Mouse (Mus musculus): ENCODE results near the gene Ak5. TPM values are rescaled to one million over a fixed set of nuclear protein-coding genes. Genes with fewer than 3 reads are reported as not detected.

The Ak5 gene
- polyA plus RNA-seq, 1 experiment from 2014 or later, result 2.0 TPM

GRCm38 (mm10) chr3:152555216-152555615 lies 112.9 kb downstream of the Ak5 start:
- H3K9me3 ChIP-seq (replicated peaks), result no peaks in the 10 kb centered on the region
- WGBS, result 85% methylated on average over 7 of the region's 7 CpGs
- no peak overlapping the region for H3K4me3 ChIP-seq
- no peak for DNase-seq (ENCODE audit: low spot score)
- no peaks in the 10 kb centered on the region for H3K27me3 ChIP-seq (ENCODE audit: low read depth, poor library complexity, severe bottlenecking)
- no peak overlapping the region for H3K27ac ChIP-seq
- H3K4me1 ChIP-seq, result peaks cover 3% of the 10 kb centered on the region; the same call in 1 of the 2 replicates
- no peaks in the 10 kb centered on the region for H3K36me3 ChIP-seq

GRCm38 (mm10) chr3:152554366-152554765 lies 113.8 kb downstream of the Ak5 start:
- Histone ChIP-seq H3K4me3 (no peak overlapping the region), H3K4me1 (peaks cover 3% of the 10 kb centered on the region; the same call in 1 of the 2 replicates), H3K36me3 (no peaks in the 10 kb centered on the region), H3K27ac (no peak overlapping the region), H3K9me3 (replicated peaks) (no peaks in the 10 kb centered on the region), H3K27me3 (ENCODE audit: low read depth, poor library complexity, severe bottlenecking) (no peaks in the 10 kb centered on the region)
- 92% methylated on average over 7 of the region's 7 CpGs for WGBS
- DNase-seq (ENCODE audit: low spot score), result no peak

GRCm38 (mm10) chr3:152552641-152553040 lies 115.5 kb downstream of the Ak5 start:
- no peak overlapping the region for H3K4me3 ChIP-seq
- H3K27me3 ChIP-seq (ENCODE audit: low read depth, poor library complexity, severe bottlenecking), result no peaks in the 10 kb centered on the region
- H3K9me3 ChIP-seq (replicated peaks), result no peaks in the 10 kb centered on the region
- no peaks in the 10 kb centered on the region for H3K36me3 ChIP-seq
- WGBS, result 92% methylated on average over 8 of the region's 8 CpGs
- no peak overlapping the region for H3K27ac ChIP-seq
- peaks cover 2% of the 10 kb centered on the region; the same call in 1 of the 2 replicates for H3K4me1 ChIP-seq
- DNase-seq (ENCODE audit: low spot score), result no peak

GRCm38 (mm10) chr3:152550528-152551115 lies 117.5 kb downstream of the Ak5 start:
- H3K36me3 ChIP-seq, result no peaks in the 10 kb centered on the region
- WGBS, result 80% methylated on average over 7 of the region's 7 CpGs
- H3K4me1 ChIP-seq, result no peaks in the 10 kb centered on the region
- H3K4me3 ChIP-seq, result no peak overlapping the region
- H3K9me3 ChIP-seq (replicated peaks), result no peaks in the 10 kb centered on the region
- no peak for DNase-seq (ENCODE audit: low spot score)
- H3K27ac ChIP-seq, result no peak overlapping the region
- no peaks in the 10 kb centered on the region for H3K27me3 ChIP-seq (ENCODE audit: low read depth, poor library complexity, severe bottlenecking)

GRCm38 (mm10) chr3:152550031-152550430 lies 118.1 kb downstream of the Ak5 start:
- Histone ChIP-seq H3K36me3 (no peaks in the 10 kb centered on the region), H3K27ac (no peak overlapping the region), H3K27me3 (ENCODE audit: low read depth, poor library complexity, severe bottlenecking) (no peaks in the 10 kb centered on the region), H3K4me1 (no peaks in the 10 kb centered on the region), H3K4me3 (no peak overlapping the region), H3K9me3 (replicated peaks) (no peaks in the 10 kb centered on the region)
- DNase-seq (ENCODE audit: low spot score), result no peak

GRCm38 (mm10) chr3:152544921-152545320 lies 123.2 kb downstream of the Ak5 start:
- Histone ChIP-seq H3K36me3 (no peaks in the 10 kb centered on the region), H3K4me3 (no peak overlapping the region), H3K9me3 (replicated peaks) (no peaks in the 10 kb centered on the region), H3K27me3 (ENCODE audit: low read depth, poor library complexity, severe bottlenecking) (no peaks in the 10 kb centered on the region), H3K27ac (no peak overlapping the region), H3K4me1 (peaks cover 16% of the 10 kb centered on the region)
- no peak for DNase-seq (ENCODE audit: low spot score)
- 89% methylated on average over 3 of the region's 3 CpGs for WGBS

- Histone ChIP-seq H3K4me1 (peaks cover 16% of the 10 kb centered on the region), H3K27ac (no peak overlapping the region), H3K9me3 (replicated peaks) (no peaks in the 10 kb centered on the region), H3K27me3 (ENCODE audit: low read depth, poor library complexity, severe bottlenecking) (no peaks in the 10 kb centered on the region), H3K36me3 (no peaks in the 10 kb centered on the region), H3K4me3 (no peak overlapping the region)
- DNase-seq (ENCODE audit: low spot score), result no peak
- 84% methylated on average over 5 of the region's 5 CpGs for WGBS
Observed at GRCm38 (mm10) chr3:152542298-152542697, 125.9 kb downstream of the Ak5 start.

- WGBS, result 91% methylated on average over 5 of the region's 5 CpGs
- Histone ChIP-seq H3K9me3 (replicated peaks) (no peaks in the 10 kb centered on the region), H3K27me3 (ENCODE audit: low read depth, poor library complexity, severe bottlenecking) (no peaks in the 10 kb centered on the region), H3K36me3 (no peaks in the 10 kb centered on the region), H3K27ac (no peak overlapping the region), H3K4me3 (no peak overlapping the region), H3K4me1 (peaks cover 10% of the 10 kb centered on the region)
- DNase-seq (ENCODE audit: low spot score), result no peak
Observed at GRCm38 (mm10) chr3:152530344-152530743, 137.8 kb downstream of the Ak5 start.

- DNase-seq (ENCODE audit: low spot score), result no peak
- Histone ChIP-seq H3K4me1 (peaks cover under 1% of the 10 kb centered on the region; the same call in 1 of the 2 replicates), H3K36me3 (no peaks in the 10 kb centered on the region), H3K4me3 (no peak overlapping the region), H3K27ac (no peak overlapping the region), H3K27me3 (ENCODE audit: low read depth, poor library complexity, severe bottlenecking) (no peaks in the 10 kb centered on the region), H3K9me3 (replicated peaks) (no peaks in the 10 kb centered on the region)
- WGBS, result 76% methylated on average over 11 of the region's 11 CpGs
Observed at GRCm38 (mm10) chr3:152529058-152529972, 138.8 kb downstream of the Ak5 start.

- no peaks in the 10 kb centered on the region for H3K36me3 ChIP-seq
- WGBS, result 89% methylated on average over 8 of the region's 8 CpGs
- no peaks in the 10 kb centered on the region for H3K27me3 ChIP-seq (ENCODE audit: low read depth, poor library complexity, severe bottlenecking)
Observed at GRCm38 (mm10) chr3:152526721-152527120, 141.4 kb downstream of the Ak5 start.

GRCm38 (mm10) chr3:152523315-152523638 lies 144.9 kb downstream of the Ak5 start:
- no peak overlapping the region for H3K27ac ChIP-seq
- H3K4me1 ChIP-seq, result peaks cover 21% of the 10 kb centered on the region
- H3K27me3 ChIP-seq (ENCODE audit: low read depth, poor library complexity, severe bottlenecking), result no peaks in the 10 kb centered on the region
- H3K4me3 ChIP-seq, result no peak overlapping the region
- no peaks in the 10 kb centered on the region for H3K36me3 ChIP-seq
- DNase-seq (ENCODE audit: low spot score), result no peak
- 51% methylated on average over 4 of the region's 4 CpGs for WGBS
- H3K9me3 ChIP-seq (replicated peaks), result no peaks in the 10 kb centered on the region

More at GRCm38 (mm10) chr3:152526721-152527120, 141.4 kb downstream of the Ak5 start:
- no peak overlapping the region for H3K4me3 ChIP-seq
- no peak for DNase-seq (ENCODE audit: low spot score)
- no peak overlapping the region for H3K27ac ChIP-seq
- peaks cover 7% of the 10 kb centered on the region for H3K4me1 ChIP-seq
- H3K9me3 ChIP-seq (replicated peaks), result no peaks in the 10 kb centered on the region

GRCm38 (mm10) chr3:152522634-152523314 lies 145.4 kb downstream of the Ak5 start:
- Histone ChIP-seq H3K27ac (no peak overlapping the region), H3K4me1 (peaks cover 21% of the 10 kb centered on the region), H3K9me3 (replicated peaks) (no peaks in the 10 kb centered on the region), H3K36me3 (no peaks in the 10 kb centered on the region), H3K4me3 (no peak overlapping the region), H3K27me3 (ENCODE audit: low read depth, poor library complexity, severe bottlenecking) (no peaks in the 10 kb centered on the region)
- DNase-seq (ENCODE audit: low spot score), result peak; percentile 77
- 41% methylated on average over 6 of the region's 6 CpGs for WGBS

- Histone ChIP-seq H3K27me3 (ENCODE audit: low read depth, poor library complexity, severe bottlenecking) (no peaks in the 10 kb centered on the region), H3K9me3 (replicated peaks) (no peaks in the 10 kb centered on the region), H3K4me1 (peaks cover 24% of the 10 kb centered on the region), H3K4me3 (no peak overlapping the region), H3K36me3 (no peaks in the 10 kb centered on the region), H3K27ac (peak overlapping the region; percentile 10; the same call in 1 of the 2 replicates)
- no peak for DNase-seq (ENCODE audit: low spot score)
- 90% methylated on average over 7 of the region's 7 CpGs for WGBS
Observed at GRCm38 (mm10) chr3:152521054-152521453, 147.1 kb downstream of the Ak5 start.
